Mouse (Mus musculus) brown adipose tissue, adult 24 weeks (tissue): Measurements from ENCODE around the gene Cpz. TPM values are rescaled to one million over a fixed set of nuclear protein-coding genes. Genes with fewer than 3 reads are reported as not detected.

Source experiments
- H3K27ac ChIP-seq: fragments of 200-500 bp; replicated peaks from 2 replicates; pipeline ENCODE4 v1.5.1; 2012; ENCODE audit warnings: low read depth, mild to moderate bottlenecking, low read length
- H3K4me1 ChIP-seq: fragments of 200-500 bp; 2 replicates; pipeline ENCODE4 v1.6.1; 2012; ENCODE audit warnings: low read length, mixed read lengths; ENCODE audit not compliant: control insufficient read depth, insufficient read depth, insufficient read length
- H3K4me3 ChIP-seq: fragments of 200-500 bp; 2 replicates; pipeline ENCODE4 v1.5.1; 2012; ENCODE audit warnings: low read depth, mild to moderate bottlenecking, low read length, moderate library complexity; ENCODE audit not compliant: insufficient read depth
- polyA plus RNA-seq: library from polyadenylated mRNA; stranded (reverse); fragments of >200 nt; gene quantifications from 2 replicates; pipeline ENCODE4 v1.2.4, GENCODE M21; 2012; ENCODE audit not compliant: missing spikeins, insufficient read depth, insufficient read length

Cpz gene
- polyA plus RNA-seq, 1 experiment = 0.48 TPM

DNA sequence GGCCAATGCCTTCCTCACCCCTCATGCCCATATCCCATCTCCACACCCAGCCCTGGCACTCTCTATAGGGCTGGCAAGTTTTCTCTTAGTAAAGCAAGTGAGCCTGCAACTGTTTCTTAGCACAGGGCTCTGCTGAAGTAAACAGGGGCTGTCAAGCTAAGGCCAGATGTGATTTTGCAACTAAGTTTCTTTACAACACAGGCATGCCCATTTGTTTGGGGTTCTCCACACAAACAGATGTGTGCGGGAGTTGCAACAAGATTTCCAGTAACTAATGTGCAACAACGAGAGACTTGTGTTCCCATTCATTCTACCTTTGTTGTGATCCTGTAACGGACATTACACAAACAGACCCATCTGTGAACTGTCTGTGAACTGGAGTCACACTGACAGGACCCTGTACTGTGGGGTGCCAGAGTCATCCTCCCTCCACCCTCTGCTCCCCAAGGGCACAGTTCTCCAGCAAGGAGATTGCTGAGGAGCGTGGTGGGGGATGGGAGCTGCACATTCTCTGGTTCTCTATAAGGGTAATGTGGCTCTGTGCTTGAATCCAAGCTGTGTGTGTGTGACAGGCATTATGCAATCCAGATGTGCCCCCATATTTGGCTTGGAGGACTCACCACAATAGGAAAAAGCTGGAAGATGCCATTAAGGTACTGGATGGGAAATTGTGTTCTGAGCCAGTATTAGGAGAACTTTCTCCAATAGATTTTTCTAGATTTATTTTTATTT, 15.7 kb upstream of the Cpz start:
- no peak overlapping the region for H3K27ac ChIP-seq

DNA sequence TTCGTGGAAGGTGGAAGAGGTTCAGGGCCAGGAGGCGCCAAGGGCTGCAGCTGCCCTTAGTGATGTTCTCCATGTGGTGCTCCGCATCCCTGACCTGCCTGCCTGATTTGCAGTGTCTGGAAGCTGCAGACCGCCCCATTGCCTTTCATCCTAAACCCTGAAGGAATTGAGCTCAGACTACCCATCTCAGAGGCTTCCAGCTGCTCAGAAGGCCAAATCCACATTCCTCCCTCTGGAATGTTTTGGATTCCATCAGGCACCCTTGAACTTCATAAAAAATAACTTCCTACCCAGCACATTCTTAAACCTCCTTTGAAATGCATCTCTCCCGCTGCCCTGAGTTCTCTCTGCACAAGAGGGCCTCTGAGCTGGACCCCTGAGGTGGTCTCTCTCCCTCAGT, 15.1 kb upstream of the Cpz start:
- H3K4me3 ChIP-seq = no peak overlapping the region
- H3K27ac ChIP-seq = no peak overlapping the region
- H3K4me1 ChIP-seq = no peaks in the 10 kb centered on the region

More for the DNA sequence above, 15.7 kb upstream of the Cpz start:
- Histone ChIP-seq H3K4me3 (no peak overlapping the region), H3K4me1 (no peaks in the 10 kb centered on the region)

DNA sequence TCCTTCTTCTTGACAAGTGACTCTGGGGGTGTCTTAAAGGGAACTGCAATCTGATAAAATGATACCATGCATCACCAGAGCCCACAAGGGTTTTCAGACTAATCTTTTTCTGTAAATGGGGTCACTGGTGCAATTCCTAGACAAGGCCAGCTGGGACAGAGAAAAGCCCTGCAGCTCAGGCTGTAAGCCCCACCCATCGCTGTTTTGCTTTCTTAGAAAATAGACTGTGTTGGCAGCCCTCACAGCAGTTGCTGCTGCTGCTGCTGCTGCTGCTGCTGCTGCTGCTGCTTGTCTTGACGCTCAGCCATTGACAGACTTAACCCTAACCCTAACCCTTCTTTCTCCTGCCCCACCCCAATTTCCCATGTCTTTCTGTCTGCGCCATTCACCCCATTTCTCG, 14.1 kb upstream of the Cpz start:
- Histone ChIP-seq H3K4me3 (no peak overlapping the region), H3K27ac (no peak overlapping the region), H3K4me1 (no peaks in the 10 kb centered on the region)

DNA sequence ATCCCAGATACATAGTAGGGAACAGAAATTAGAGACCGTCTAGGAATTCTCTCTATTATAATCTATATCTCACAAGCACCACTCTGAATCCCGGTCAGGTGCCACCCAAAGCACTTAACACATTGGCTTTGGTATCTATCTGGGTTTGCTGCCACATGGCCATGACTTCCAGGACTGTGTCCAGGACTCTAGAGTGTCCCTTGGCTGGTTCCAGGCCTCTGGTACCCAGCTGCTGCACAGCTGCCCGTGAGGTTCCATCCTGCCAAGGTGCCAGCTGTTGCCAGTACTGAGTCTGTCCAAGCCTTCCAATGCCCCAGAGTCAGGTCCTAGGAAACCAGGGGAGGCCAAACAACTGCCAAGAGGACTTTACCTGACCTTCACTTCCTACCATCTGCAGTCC, 12.5 kb upstream of the Cpz start:
- no peak overlapping the region for H3K4me3 ChIP-seq
- H3K4me1 ChIP-seq = no peaks in the 10 kb centered on the region
- H3K27ac ChIP-seq = no peak overlapping the region

DNA sequence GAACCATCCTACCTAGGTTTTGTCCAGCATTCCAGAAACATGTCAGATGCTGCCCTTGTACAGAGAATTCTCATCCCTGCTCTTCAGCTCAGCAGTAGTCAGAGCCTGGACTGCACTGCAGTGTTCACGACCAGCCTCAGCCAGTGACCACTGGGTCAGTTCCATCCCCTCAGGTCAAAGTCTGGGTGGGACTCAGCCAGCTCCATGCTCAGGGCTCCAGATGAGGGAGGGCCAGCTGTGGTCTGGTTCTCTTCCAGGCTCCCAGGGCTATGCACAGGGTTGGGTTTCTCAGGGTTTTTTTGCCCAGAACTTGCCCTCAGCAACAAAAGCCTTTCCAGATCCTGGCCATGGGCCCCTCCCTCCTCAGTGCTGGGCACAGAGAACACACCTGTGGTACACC, 12.0 kb upstream of the Cpz start:
- H3K27ac ChIP-seq = no peak overlapping the region
- H3K4me3 ChIP-seq = no peak overlapping the region
- no peaks in the 10 kb centered on the region for H3K4me1 ChIP-seq

DNA sequence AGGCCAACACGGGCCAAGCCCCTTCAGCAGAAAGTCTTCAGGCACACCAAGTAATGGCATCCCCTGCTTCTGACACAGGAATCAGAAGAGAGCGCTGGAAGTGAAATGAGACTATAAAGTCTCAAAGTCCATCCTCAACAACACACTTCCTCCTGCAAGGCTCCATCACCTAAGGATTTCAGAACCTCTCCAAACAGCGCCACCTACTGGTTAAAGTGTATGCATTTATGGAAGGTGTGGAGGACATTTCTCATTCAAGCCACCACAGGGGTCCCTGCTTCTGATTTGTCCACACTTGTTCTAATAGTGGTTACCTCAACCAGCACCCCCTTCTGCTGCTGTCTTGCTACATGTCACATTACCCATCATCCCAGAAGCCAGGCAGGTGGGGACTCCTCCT, 10.8 kb upstream of the Cpz start:
- Histone ChIP-seq H3K4me3 (no peak overlapping the region), H3K4me1 (no peaks in the 10 kb centered on the region), H3K27ac (no peak overlapping the region)

DNA sequence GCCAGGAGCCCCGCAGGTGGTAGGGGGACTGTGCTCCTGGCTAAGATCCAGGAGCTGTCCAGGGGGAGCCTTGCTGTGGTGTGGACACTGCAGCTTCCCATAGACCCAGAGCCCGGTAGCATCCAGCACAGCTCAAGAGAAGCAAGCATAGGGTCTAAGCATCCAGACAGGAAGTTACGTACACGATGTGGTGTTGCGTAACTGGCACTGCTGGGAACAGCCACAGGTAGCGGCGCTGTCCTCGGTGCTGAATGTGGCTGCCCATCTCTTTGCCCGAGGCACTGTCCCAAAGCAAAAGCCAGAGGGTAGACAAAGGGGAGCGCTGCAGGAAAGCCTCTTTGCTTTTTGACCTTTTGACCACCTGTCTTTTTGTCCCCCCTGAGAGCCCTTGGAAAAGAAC, 6.1 kb upstream of the Cpz start:
- Histone ChIP-seq H3K4me3 (no peak overlapping the region), H3K27ac (no peak overlapping the region), H3K4me1 (no peaks in the 10 kb centered on the region)

DNA sequence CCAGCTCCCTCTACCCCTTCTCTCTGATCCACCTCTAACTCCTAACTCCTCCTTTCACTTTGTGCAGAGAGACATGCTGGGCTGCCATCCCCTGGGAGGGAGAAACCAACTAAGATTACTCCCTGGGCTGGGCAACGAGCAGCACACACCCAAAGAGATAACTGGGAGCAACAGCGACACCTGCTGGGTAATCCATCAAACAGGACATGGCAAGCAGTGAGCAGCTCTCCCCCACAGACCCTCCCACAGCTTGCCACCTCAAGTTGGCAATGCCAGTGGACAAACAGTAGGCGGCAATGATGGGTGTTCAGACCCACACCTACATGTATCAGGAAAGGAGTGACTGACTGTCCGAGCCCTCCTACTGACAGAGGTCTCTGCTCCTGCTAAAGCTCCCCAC, 4.9 kb upstream of the Cpz start:
- H3K4me3 ChIP-seq = no peak overlapping the region
- H3K27ac ChIP-seq = no peak overlapping the region
- H3K4me1 ChIP-seq = no peaks in the 10 kb centered on the region

DNA sequence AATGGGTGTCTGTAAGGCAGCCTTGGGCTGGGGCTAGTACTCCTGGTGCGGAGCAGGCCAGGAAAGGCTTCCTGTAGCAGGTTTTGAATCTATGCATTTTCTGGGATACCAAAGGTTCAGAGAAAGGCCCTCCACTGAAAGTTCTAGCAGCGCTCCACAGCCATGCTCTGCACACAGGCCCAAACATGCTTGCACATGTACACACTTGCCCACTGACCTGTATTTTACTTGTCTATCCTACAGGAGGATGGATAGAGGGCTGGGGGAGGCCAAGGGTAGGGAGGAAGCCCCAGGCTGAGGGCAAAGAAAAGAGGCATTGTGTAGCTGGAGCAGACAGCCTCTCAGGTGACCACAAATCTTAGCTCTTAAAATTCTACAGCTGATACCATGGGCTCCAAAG, 1.1 kb downstream of the Cpz start:
- no peak overlapping the region for H3K27ac ChIP-seq
- H3K4me1 ChIP-seq = no peaks in the 10 kb centered on the region
- no peak overlapping the region for H3K4me3 ChIP-seq

DNA sequence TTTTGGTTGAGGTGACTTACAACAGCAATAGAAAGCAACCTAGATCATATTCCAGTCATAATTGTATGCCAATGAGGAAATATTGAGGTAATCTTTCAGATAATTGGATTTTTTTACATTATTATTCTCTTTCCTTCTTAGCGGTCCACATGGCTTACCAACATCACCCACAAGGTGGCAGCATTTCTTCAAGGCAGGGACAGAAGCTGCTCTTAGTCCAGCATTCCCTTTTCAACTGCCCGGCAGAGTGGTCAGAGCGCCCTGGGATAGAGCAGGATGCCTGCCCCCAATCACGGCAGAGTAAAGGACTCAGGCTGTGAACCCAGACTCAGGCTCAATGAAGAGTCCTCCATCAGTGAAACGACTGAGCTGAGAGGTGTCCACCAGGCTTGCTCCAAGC, 1.8 kb downstream of the Cpz start:
- Histone ChIP-seq H3K4me1 (no peaks in the 10 kb centered on the region), H3K4me3 (no peak overlapping the region), H3K27ac (no peak overlapping the region)

DNA sequence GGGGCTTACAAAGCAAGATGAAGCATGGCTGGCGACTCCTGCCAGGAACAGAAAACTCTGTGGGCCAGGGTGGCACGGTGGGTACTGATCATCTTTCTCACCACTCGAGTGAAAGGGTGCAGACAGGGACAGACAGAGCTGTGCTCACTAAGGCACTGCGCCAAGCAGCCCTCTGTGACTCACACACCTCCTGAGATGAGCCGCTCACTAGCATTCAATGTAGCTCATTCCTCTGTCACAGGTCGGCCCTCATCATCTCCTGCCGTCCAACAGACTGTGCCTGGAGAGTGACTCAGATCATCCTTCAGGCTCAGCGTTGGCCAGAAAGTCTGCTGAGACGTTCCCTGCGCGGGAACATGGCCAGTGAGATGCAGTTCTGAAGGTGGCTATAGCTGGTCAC, 8.7 kb downstream of the Cpz start:
- Histone ChIP-seq H3K4me3 (no peak overlapping the region), H3K4me1 (no peaks in the 10 kb centered on the region), H3K27ac (no peak overlapping the region)

DNA sequence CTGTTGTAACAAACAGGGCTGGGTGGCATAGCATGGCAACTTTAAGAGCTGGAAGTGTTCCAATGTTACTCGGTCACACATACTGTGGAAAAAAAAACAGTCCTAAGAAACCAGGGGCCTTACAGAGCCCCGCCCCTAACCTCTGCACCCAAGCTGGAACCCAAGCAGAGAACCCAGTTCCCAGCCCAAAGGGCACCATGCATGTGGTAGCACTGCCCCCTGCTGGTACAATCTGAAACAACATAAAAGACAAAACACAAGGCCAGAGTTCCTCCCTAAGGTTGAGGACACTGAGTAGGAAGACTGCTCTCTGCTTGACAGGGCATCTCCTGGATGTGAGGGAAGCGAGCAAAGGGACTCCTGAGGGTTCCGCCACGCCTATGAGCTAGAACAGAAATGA, 14.9 kb downstream of the Cpz start:
- Histone ChIP-seq H3K27ac (no peak overlapping the region), H3K4me3 (no peak overlapping the region), H3K4me1 (no peaks in the 10 kb centered on the region)

DNA sequence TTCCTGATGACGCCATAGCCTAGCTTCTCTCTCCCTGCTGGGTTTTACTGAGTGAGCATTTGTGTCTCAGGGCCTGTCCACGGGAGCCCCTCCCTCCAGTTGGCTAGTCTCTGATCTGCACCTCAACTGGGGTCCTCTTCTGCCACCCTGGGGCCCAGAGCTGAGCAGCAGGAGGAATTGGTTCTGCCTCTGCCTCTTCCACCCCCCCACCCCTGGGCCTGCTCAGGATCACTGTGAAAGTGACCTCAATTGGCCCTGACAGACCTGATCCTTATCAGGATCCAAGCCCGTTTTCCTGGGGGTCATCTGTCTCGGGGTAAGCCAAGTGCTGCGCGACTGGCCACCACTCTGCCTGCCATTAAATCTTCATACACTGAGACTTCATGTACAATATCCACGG, 20.5 kb downstream of the Cpz start:
- H3K4me1 ChIP-seq = no peaks in the 10 kb centered on the region
- H3K4me3 ChIP-seq = no peak overlapping the region
- H3K27ac ChIP-seq = no peak overlapping the region

DNA sequence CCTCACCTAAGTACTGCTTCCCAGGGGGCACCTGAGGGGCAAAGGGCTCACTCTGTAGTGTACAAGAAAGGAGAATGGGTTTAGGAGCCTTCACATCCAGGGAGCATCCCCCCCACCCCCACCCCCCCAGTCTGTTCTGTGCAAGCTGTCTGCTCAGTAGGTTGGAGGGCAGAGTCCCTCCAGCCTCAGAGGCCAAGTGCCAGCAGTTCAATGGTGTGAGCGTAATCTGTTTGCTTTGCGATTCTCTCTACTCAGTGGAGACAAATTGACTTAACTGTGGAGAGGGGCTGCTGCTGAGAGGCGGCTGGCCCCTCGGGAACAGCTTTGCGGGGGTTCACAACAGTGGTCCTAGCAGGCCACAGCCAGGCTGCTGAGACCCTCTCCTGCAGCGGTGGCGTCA, 28.2 kb downstream of the Cpz start:
- no peak overlapping the region for H3K4me3 ChIP-seq
- no peaks in the 10 kb centered on the region for H3K4me1 ChIP-seq
- H3K27ac ChIP-seq = no peak overlapping the region

DNA sequence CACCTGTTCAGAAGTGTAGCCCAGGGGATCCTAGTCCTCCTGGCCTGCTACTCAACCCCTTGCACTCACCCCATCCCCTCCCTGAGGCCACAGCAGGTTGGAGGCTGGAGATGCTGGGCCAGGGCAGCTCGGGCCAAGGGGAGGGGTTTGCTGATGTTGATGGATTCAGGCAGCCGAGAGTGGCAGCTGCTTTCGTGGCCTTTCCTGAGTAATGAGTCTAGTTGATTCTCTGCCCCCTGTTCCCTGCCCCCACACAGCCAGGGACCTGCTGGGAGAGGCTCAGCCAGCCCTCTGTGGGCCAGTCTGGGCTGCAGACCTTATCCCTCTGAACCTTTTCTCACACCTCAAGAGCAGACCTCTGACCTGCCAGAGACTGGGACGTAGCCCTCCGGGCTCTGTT, 29.5 kb downstream of the Cpz start:
- Histone ChIP-seq H3K4me1 (no peaks in the 10 kb centered on the region), H3K27ac (no peak overlapping the region)

DNA sequence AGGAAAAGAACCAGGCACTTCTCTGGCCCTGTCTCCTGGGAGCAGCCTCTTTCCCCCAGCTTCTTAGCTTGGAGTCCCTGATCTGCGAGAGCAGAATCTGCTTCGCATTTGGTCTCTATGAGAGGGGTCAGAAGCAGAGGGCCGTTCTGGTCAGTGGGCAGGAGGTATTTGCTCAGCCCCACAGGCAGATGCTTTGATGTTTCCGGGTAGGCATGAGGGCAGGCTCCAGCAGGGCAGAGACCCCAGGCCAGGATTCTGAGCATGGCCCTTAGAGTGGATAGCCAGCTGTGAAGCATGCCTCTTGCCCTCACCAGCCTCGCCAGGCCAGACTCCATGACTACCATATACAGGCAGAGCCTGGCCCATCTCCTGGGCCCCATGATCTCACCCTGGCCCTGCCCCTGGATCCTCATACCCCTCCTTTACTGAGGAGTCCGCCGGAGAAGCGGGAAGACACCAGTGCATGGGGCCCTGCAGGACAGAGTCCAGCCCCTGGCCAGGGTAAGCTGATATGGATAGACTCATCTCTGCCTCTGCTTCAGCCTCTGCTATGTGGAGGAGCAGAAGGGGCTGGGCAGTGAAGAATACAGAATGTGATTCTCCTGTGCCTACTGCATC, 30.6 kb downstream of the Cpz start:
- no peaks in the 10 kb centered on the region for H3K4me1 ChIP-seq
- no peak overlapping the region for H3K27ac ChIP-seq
- no peak overlapping the region for H3K4me3 ChIP-seq

More for the DNA sequence above, 29.5 kb downstream of the Cpz start:
- H3K4me3 ChIP-seq = no peak overlapping the region
